Mouse (Mus musculus): Measurements from ENCODE around the gene Ugp2.

DNA sequence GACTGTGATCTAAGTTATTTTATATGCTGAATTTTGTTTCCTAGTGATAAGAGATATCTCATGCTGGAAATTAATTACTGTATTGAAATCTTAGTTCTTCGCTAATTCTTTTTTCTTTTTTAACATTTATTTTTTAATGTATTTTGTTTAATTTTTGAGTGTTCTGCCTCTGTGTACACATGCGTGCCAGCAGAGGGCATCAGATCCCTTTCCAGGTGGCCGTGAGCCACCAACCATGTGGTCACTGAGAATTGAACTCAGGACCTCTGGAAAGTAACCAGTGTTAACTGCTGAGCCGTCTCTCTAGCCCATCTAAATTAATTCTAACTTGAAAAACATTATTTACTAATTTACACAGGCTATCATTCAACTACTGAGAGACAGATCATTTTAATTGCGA is 62.9 kb downstream of the Ugp2 start:
- TF ChIP-seq CTCF (IDR thresholded peaks at IDR 0.05; ENCODE audit: control insufficient read depth, insufficient read depth, insufficient replicate concordance, low read depth, low read length) (peak; percentile 21; the same call in 1 of the 2 replicates), POLR2A (IDR thresholded peaks at IDR 0.05; ENCODE audit: control insufficient read depth, low read depth, low read length) (no peak)

Data from testis, adult 2 months (tissue).